24 mouse cellular contexts compared by ENCODE assay signal in genomic region chr14:101245706-101246105, GRCm38 (mm10). TPM values are rescaled to one million over a fixed set of nuclear protein-coding genes. Genes with fewer than 3 reads are reported as not detected.
DNase-seq lines count a peak whose midpoint lies in the region; ATAC-seq lines count a peak whose summit lies in the region.
"Had no signal": no experiment of that assay in that cellular context is flagged by ENCODE, and none has a peak within 500 bp of the region (broad histone marks: within the 10 kb centered on the region; RNA-seq: fewer than 3 reads in every experiment).

No protein-coding gene starts in this region.

- DNase-seq in cerebellum, postnatal 10 days, result peak; percentile 8 to 20
- DNase-seq in cerebellum, adult 11 months, result no peak
- no peak for DNase-seq in hindbrain, embryonic 10.5 days (ENCODE audit: low spot score)
- DNase-seq in retina, postnatal 1 day, result peak; percentile 74
- no peak for DNase-seq in kidney, adult 9 months
- DNase-seq: adrenal gland, adult 8-10 months; B cell, adult 2 months; cerebellum, adult 8-10 months; cerebellum, postnatal 25 days; forebrain, postnatal 0 days; gastrocnemius, postnatal 14 days; heart, adult 2 months; heart, postnatal 14 days had no signal

- 27% methylated on average over 7 of the region's 7 CpGs for WGBS in hindbrain, embryonic 15.5 days
- 63% methylated on average over 7 of the region's 7 CpGs for WGBS in hindbrain, embryonic 10.5 days
- WGBS in neural tube, embryonic 12.5 days, result 63% methylated on average over 7 of the region's 7 CpGs
- WGBS in neural tube, embryonic 15.5 days, result 34% methylated on average over 7 of the region's 7 CpGs

- no peak overlapping the region for H3K9ac ChIP-seq in hindbrain, embryonic 15.5 days
- no peak overlapping the region for H3K9ac ChIP-seq in neural tube, embryonic 12.5 days
- H3K9ac ChIP-seq in neural tube, embryonic 15.5 days (replicated peaks), result no peak overlapping the region
- H3K9ac ChIP-seq: embryonic facial prominence, embryonic 13.5 days; forebrain, embryonic 13.5 days; forebrain, postnatal 0 days; heart, embryonic 15.5 days had no signal

- no peak overlapping the region for H3K27ac ChIP-seq in hindbrain, embryonic 15.5 days (replicated peaks)
- H3K27ac ChIP-seq in hindbrain, embryonic 10.5 days, result no peak overlapping the region
- no peak overlapping the region for H3K27ac ChIP-seq in neural tube, embryonic 12.5 days
- H3K27ac ChIP-seq in neural tube, embryonic 15.5 days (replicated peaks), result no peak overlapping the region
- H3K27ac ChIP-seq: embryonic facial prominence, embryonic 13.5 days; forebrain, embryonic 13.5 days; heart, adult 2 months; heart, embryonic 15.5 days had no signal

- H3K36me3 ChIP-seq in hindbrain, embryonic 15.5 days, result no peaks in the 10 kb centered on the region
- no peaks in the 10 kb centered on the region for H3K36me3 ChIP-seq in hindbrain, embryonic 10.5 days
- H3K36me3 ChIP-seq in neural tube, embryonic 12.5 days, result no peaks in the 10 kb centered on the region
- no peaks in the 10 kb centered on the region for H3K36me3 ChIP-seq in neural tube, embryonic 15.5 days
- H3K36me3 ChIP-seq: embryonic facial prominence, embryonic 13.5 days; G1E; heart, embryonic 15.5 days had no signal

- H3K4me3 ChIP-seq in hindbrain, embryonic 15.5 days, result no peak overlapping the region
- H3K4me3 ChIP-seq in hindbrain, embryonic 10.5 days, result no peak overlapping the region
- H3K4me3 ChIP-seq in neural tube, embryonic 12.5 days, result no peak overlapping the region
- no peak overlapping the region for H3K4me3 ChIP-seq in neural tube, embryonic 15.5 days (replicated peaks)
- H3K4me3 ChIP-seq: embryonic facial prominence, embryonic 13.5 days; forebrain, embryonic 13.5 days; heart, adult 2 months; heart, embryonic 15.5 days had no signal

- no peaks in the 10 kb centered on the region for H3K9me3 ChIP-seq in hindbrain, embryonic 15.5 days
- peaks cover 6% of the 10 kb centered on the region; the same call in 1 of the 2 replicates for H3K9me3 ChIP-seq in hindbrain, embryonic 10.5 days
- H3K9me3 ChIP-seq in neural tube, embryonic 12.5 days, result 0 out of 2 replicates have a peak, but pooled peaks cover 3% of the 10 kb centered on the region
- no peaks in the 10 kb centered on the region; the same call in 1 of the 2 replicates for H3K9me3 ChIP-seq in neural tube, embryonic 15.5 days (replicated peaks)
- H3K9me3 ChIP-seq: forebrain, embryonic 13.5 days; heart, embryonic 15.5 days had no signal

- H3K4me2 ChIP-seq in hindbrain, embryonic 15.5 days, result no peak overlapping the region
- no peak overlapping the region for H3K4me2 ChIP-seq in neural tube, embryonic 12.5 days (replicated peaks)
- H3K4me2 ChIP-seq in neural tube, embryonic 15.5 days, result no peak overlapping the region
- H3K4me2 ChIP-seq: embryonic facial prominence, embryonic 13.5 days; forebrain, embryonic 13.5 days; heart, embryonic 11.5 days; heart, embryonic 15.5 days had no signal

- 0 out of 2 replicates have a peak, but pooled peaks have one; percentile 42 for ATAC-seq in hindbrain, embryonic 15.5 days (ENCODE audit: low FRiP score, low read depth)
- peak; percentile 21; the same call in 1 of the 2 replicates for ATAC-seq in neural tube, embryonic 12.5 days (ENCODE audit: low FRiP score, low read depth)
- ATAC-seq in neural tube, embryonic 15.5 days (ENCODE audit: low FRiP score), result no peak
- ATAC-seq: CD4-positive, CD25-positive, alpha-beta regulatory T cell, adult 4 months; forebrain, embryonic 13.5 days; forebrain, postnatal 0 days had no signal

- H3K4me1 ChIP-seq in hindbrain, embryonic 15.5 days (replicated peaks), result peaks cover 4% of the 10 kb centered on the region; the same call in 1 of the 2 replicates
- no peaks in the 10 kb centered on the region for H3K4me1 ChIP-seq in hindbrain, embryonic 10.5 days (replicated peaks)
- H3K4me1 ChIP-seq in neural tube, embryonic 12.5 days, result no peaks in the 10 kb centered on the region
- peaks cover 4% of the 10 kb centered on the region for H3K4me1 ChIP-seq in neural tube, embryonic 15.5 days
- H3K4me1 ChIP-seq: embryonic facial prominence, embryonic 13.5 days; forebrain, embryonic 13.5 days; heart, embryonic 15.5 days had no signal

- no peaks in the 10 kb centered on the region for H3K27me3 ChIP-seq in hindbrain, embryonic 15.5 days
- no peaks in the 10 kb centered on the region for H3K27me3 ChIP-seq in hindbrain, embryonic 10.5 days (ENCODE audit: insufficient read depth, poor library complexity, severe bottlenecking)
- no peaks in the 10 kb centered on the region for H3K27me3 ChIP-seq in neural tube, embryonic 12.5 days (replicated peaks)
- H3K27me3 ChIP-seq in neural tube, embryonic 15.5 days (replicated peaks), result no peaks in the 10 kb centered on the region
- H3K27me3 ChIP-seq: embryonic facial prominence, embryonic 13.5 days; forebrain, embryonic 13.5 days; heart, embryonic 15.5 days had no signal

RNA-seq across cellular contexts. Expression of gene Prr30, which starts 45.6 kb away (rescaled TPM):
- polyA plus RNA-seq in hindbrain, embryonic 15.5 days (2015; fragmentation: Nextera tagmentation; extraction: Ambion mirVana), result not detected in 2 replicates
- not detected in 2 replicates for polyA plus RNA-seq in hindbrain, embryonic 10.5 days (2016; fragmentation: Nextera tagmentation; extraction: Ambion mirVana)
- polyA plus RNA-seq in neural tube, embryonic 12.5 days (2016; fragmentation: Nextera tagmentation; extraction: Ambion mirVana), result not detected in 2 replicates
- polyA plus RNA-seq in neural tube, embryonic 15.5 days (2015; fragmentation: Nextera tagmentation; extraction: Ambion mirVana), result not detected in 2 replicates
- polyA plus RNA-seq: CD4-positive, CD25-positive, alpha-beta regulatory T cell, adult 4 months; cortical plate, adult 2 months; embryonic facial prominence, embryonic 13.5 days; forebrain, embryonic 13.5 days; forebrain, postnatal 0 days; G1E; heart, embryonic 11.5 days; heart, embryonic 15.5 days; intestine, embryonic 14.5 days had no signal

Comparison
In these comparisons a context has a peak if more than half of its experiments do, and no peak if none do; other contexts are left out.
1. DNase-seq: peak in cerebellum, postnatal 10 days (2 of 2) and retina, postnatal 1 day (single experiment); none in cerebellum, adult 11 months (single experiment), hindbrain, embryonic 10.5 days (single experiment) and kidney, adult 9 months (single experiment).